Mouse (Mus musculus): ENCODE data around the gene Ppp2r5e.

Ppp2r5e gene

GRCm38 (mm10) chr12:75596154-75597002, at the start of gene Ppp2r5e:
Ppp2r5e (minus strand) TSS chr12:75596245.
- peak; percentile 95 for DNase-seq (ENCODE audit: extremely low read depth, insufficient read length, low spot score)

GRCm38 (mm10) chr12:75645780-75646179, 49.7 kb upstream of the Ppp2r5e start:
- no peak for DNase-seq (ENCODE audit: extremely low read depth, insufficient read length, low spot score)

GRCm38 (mm10) chr12:75641726-75642125, 45.7 kb upstream of the Ppp2r5e start:
- DNase-seq (ENCODE audit: extremely low read depth, insufficient read length, low spot score) = no peak

- no peak for DNase-seq (ENCODE audit: extremely low read depth, insufficient read length, low spot score)
Observed at GRCm38 (mm10) chr12:75638345-75638744, 42.3 kb upstream of the Ppp2r5e start.

GRCm38 (mm10) chr12:75637103-75637502, 41.1 kb upstream of the Ppp2r5e start:
- DNase-seq (ENCODE audit: extremely low read depth, insufficient read length, low spot score) = no peak

GRCm38 (mm10) chr12:75635771-75636430, 39.9 kb upstream of the Ppp2r5e start:
- DNase-seq (ENCODE audit: extremely low read depth, insufficient read length, low spot score) = no peak

- DNase-seq (ENCODE audit: extremely low read depth, insufficient read length, low spot score) = no peak
Observed at GRCm38 (mm10) chr12:75629618-75630017, 33.6 kb upstream of the Ppp2r5e start.

- no peak for DNase-seq (ENCODE audit: extremely low read depth, insufficient read length, low spot score)
Observed at GRCm38 (mm10) chr12:75623292-75623691, 27.2 kb upstream of the Ppp2r5e start.

GRCm38 (mm10) chr12:75622835-75623234, 26.8 kb upstream of the Ppp2r5e start:
- no peak for DNase-seq (ENCODE audit: extremely low read depth, insufficient read length, low spot score)

GRCm38 (mm10) chr12:75616841-75617240, 20.8 kb upstream of the Ppp2r5e start:
- no peak for DNase-seq (ENCODE audit: extremely low read depth, insufficient read length, low spot score)

GRCm38 (mm10) chr12:75616158-75616791, 20.2 kb upstream of the Ppp2r5e start:
- no peak for DNase-seq (ENCODE audit: extremely low read depth, insufficient read length, low spot score)

- DNase-seq (ENCODE audit: extremely low read depth, insufficient read length, low spot score) = no peak
Observed at GRCm38 (mm10) chr12:75615556-75615955, 19.5 kb upstream of the Ppp2r5e start.

GRCm38 (mm10) chr12:75612711-75613110, 16.7 kb upstream of the Ppp2r5e start:
- no peak for DNase-seq (ENCODE audit: extremely low read depth, insufficient read length, low spot score)

GRCm38 (mm10) chr12:75599490-75599889, 3.4 kb upstream of the Ppp2r5e start:
- DNase-seq (ENCODE audit: extremely low read depth, insufficient read length, low spot score) = peak; percentile 53

GRCm38 (mm10) chr12:75598988-75599387, 2.9 kb upstream of the Ppp2r5e start:
- no peak for DNase-seq (ENCODE audit: extremely low read depth, insufficient read length, low spot score)

GRCm38 (mm10) chr12:75597707-75598106, 1.7 kb upstream of the Ppp2r5e start:
- DNase-seq (ENCODE audit: extremely low read depth, insufficient read length, low spot score) = no peak

GRCm38 (mm10) chr12:75595291-75596153, 523 bp downstream of the Ppp2r5e start:
- peak; percentile 55 for DNase-seq (ENCODE audit: extremely low read depth, insufficient read length, low spot score)

- no peak for DNase-seq (ENCODE audit: extremely low read depth, insufficient read length, low spot score)
Observed at GRCm38 (mm10) chr12:75594404-75594803, 1.6 kb downstream of the Ppp2r5e start.

GRCm38 (mm10) chr12:75593817-75594216, 2.2 kb downstream of the Ppp2r5e start:
- no peak for DNase-seq (ENCODE audit: extremely low read depth, insufficient read length, low spot score)

- DNase-seq (ENCODE audit: extremely low read depth, insufficient read length, low spot score) = no peak
Observed at GRCm38 (mm10) chr12:75587501-75587900, 8.5 kb downstream of the Ppp2r5e start.

GRCm38 (mm10) chr12:75583776-75584175, 12.3 kb downstream of the Ppp2r5e start:
- DNase-seq (ENCODE audit: extremely low read depth, insufficient read length, low spot score) = no peak
